Mouse (Mus musculus) midbrain, embryonic 14.5 days (tissue): ENCODE results near the gene Hnf4a. TPM values are rescaled to one million over a fixed set of nuclear protein-coding genes. Genes with fewer than 3 reads are reported as not detected.

Experiments used
- ATAC-seq: fragments of 200-750 bp; cut with Nextera tagmentation; 2 replicates; pipeline ENCODE4 v1.8.0; 2017; ENCODE audit warnings: moderate number of reproducible peaks, moderate library complexity; ENCODE audit not compliant: low FRiP score, low TSS enrichment
- DNase-seq: peaks from one replicate; pipeline ENCODE4 v3.0.0-alpha.2; 2015
- H3K27ac ChIP-seq: fragments of 300-500 bp; sonication (generic); replicated peaks from 2 replicates; pipeline ENCODE4 v1.5.1; 2014; ENCODE audit warnings: mild to moderate bottlenecking, low read depth, low read length, moderate library complexity
- H3K27me3 ChIP-seq: fragments of 300-500 bp; sonication (generic); 2 replicates; pipeline ENCODE4 v1.6.1; 2014; ENCODE audit warnings: low read length, control low read depth, mixed read lengths; ENCODE audit not compliant: control insufficient read depth, insufficient read depth
- H3K36me3 ChIP-seq: fragments of 300-500 bp; sonication (generic); 2 replicates; pipeline ENCODE4 v1.6.1; 2014; ENCODE audit warnings: low read length, control low read depth; ENCODE audit not compliant: control insufficient read depth, insufficient read depth
- H3K4me1 ChIP-seq: fragments of 300-500 bp; sonication (generic); 2 replicates; pipeline ENCODE4 v1.6.1; 2014; ENCODE audit warnings: mild to moderate bottlenecking, antibody characterized with exemption, low read length, control low read depth; ENCODE audit not compliant: control insufficient read depth, insufficient read depth
- H3K4me2 ChIP-seq: fragments of 300-500 bp; sonication (generic); 2 replicates; pipeline ENCODE4 v1.6.1; 2014; ENCODE audit warnings: mild to moderate bottlenecking, low read length, moderate library complexity
- H3K4me3 ChIP-seq: fragments of 300-500 bp; sonication (generic); replicated peaks from 2 replicates; pipeline ENCODE4 v1.5.1; 2014; ENCODE audit warnings: low read depth, low read length
- H3K9ac ChIP-seq: fragments of 300-500 bp; sonication (generic); replicated peaks from 2 replicates; pipeline ENCODE4 v1.6.1; 2014; ENCODE audit warnings: mild to moderate bottlenecking, low read length, moderate library complexity
- H3K9me3 ChIP-seq: fragments of 300-500 bp; sonication (generic); 2 replicates; pipeline ENCODE4 v1.6.1; 2016; ENCODE audit warnings: low read length, control low read depth, mixed read lengths; ENCODE audit not compliant: control insufficient read depth
- WGBS: fragments of 180-500 bp; shearing (Covaris S2); extraction: QIAGEN DNeasy Blood & Tissue Kit; methylation state at CpG from one replicate; pipeline ENCODE4 v1.1.7; 2014; 5-methylcytosine and 5-hydroxymethylcytosine counted together
- polyA plus RNA-seq: library from polyadenylated mRNA; unstranded; fragments of >200 nt; fragmentation: Nextera tagmentation; extraction: Ambion mirVana; gene quantifications from 2 replicates; pipeline ENCODE4 v1.2.1, GENCODE M21; 2014

Gene Hnf4a
- polyA plus RNA-seq, 1 experiment from 2014 or later: not detected

DNA sequence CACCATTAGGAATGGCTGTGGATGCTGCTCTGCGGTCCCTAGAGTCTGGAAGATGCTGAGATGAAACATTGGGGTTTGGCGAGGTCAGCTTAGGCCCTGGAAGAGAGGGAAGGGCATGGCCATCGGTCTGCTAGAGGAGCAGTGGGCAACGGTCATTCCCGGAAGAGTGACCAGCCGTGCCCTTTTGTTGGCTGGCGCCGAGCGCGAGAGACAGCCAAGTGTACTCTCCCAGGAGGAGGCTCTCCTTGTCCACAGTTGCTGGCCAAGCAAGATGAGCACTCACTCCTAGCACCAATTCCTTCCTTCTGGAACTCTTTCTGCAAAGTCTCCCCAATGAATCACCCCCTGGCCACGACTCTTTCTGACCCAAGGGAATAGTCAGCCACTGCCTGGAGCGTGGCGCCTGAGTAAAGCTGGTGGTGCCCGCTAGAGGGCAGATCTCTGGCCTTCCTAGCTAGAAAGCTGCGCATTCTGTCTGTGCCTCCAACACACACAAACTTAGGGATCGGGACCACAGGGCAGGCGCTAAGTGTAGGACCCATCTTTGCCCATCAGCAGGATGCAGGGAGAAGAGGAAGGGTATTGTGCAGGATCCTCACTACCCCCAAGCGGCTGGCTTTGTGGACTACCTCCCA lies 26.3 kb upstream of the Hnf4a start:
- Histone ChIP-seq H3K27ac (no peak overlapping the region), H3K9me3 (no peaks in the 10 kb centered on the region), H3K4me3 (no peak overlapping the region), H3K36me3 (no peaks in the 10 kb centered on the region), H3K27me3 (0 out of 2 replicates have a peak, but pooled peaks cover 11% of the 10 kb centered on the region), H3K4me2 (no peak overlapping the region), H3K4me1 (peaks cover 3% of the 10 kb centered on the region; the same call in 1 of the 2 replicates), H3K9ac (no peak overlapping the region)
- no peak for ATAC-seq
- DNase-seq: peak; percentile 24
- WGBS: 50% methylated on average over 18 of the region's 18 CpGs

DNA sequence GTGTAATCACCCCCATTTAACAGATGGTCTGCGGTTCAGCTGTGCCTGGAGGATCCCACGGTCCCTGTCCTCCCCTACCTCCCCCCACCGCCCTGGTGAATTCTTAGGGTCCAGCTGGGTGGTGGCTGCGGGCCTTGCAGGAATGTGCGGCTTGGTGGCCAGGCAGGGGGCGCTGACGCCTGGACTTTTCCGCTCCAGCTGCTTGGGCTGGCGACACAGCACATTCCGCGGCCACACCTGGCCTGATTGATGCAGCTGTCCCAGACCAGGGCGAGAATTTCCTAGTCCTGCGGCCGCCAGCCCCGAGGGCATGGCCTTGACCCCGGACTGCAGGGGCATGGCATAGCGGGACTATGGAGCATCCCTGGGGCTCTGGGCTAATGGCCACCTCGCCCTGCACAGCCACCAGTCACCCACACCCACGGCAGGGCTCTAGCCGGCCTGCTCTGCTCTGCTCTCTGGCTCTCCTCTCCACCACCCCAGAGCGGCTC lies 25.0 kb upstream of the Hnf4a start:
- ATAC-seq: no peak
- peak; percentile 52 for DNase-seq
- H3K4me3 ChIP-seq: peak overlapping the region; percentile 17
- peaks cover 3% of the 10 kb centered on the region; the same call in 1 of the 2 replicates for H3K4me1 ChIP-seq
- H3K27ac ChIP-seq: no peak overlapping the region
- H3K36me3 ChIP-seq: no peaks in the 10 kb centered on the region
- H3K27me3 ChIP-seq: 0 out of 2 replicates have a peak, but pooled peaks cover 11% of the 10 kb centered on the region
- H3K9ac ChIP-seq: peak overlapping the region; percentile 44
- H3K4me2 ChIP-seq: peak overlapping the region; percentile 55
- H3K9me3 ChIP-seq: no peaks in the 10 kb centered on the region
- WGBS: 1% methylated on average over 21 of the region's 21 CpGs

DNA sequence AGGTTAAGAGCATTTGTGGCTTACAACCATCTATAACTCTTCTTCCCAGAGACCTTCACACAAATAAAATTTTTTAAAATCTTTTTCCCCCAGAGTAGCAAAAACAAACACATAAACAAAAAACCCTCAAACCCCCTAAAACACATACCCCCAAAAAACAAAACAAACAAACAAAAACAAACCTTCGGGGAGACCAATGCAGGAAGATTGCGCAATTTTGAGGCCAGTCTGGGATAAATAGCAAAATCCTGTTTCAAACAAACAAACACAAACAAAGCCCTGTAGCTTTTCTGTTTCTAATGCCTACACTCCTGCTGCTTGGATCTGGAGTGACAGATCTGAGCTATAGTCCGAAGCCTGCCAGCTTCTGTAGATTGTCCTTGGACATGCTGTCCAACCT lies 19.2 kb upstream of the Hnf4a start:
- no peak overlapping the region for H3K4me3 ChIP-seq
- WGBS: 85% methylated on average over 3 of the region's 3 CpGs
- H3K36me3 ChIP-seq: no peaks in the 10 kb centered on the region
- no peak overlapping the region for H3K9ac ChIP-seq
- no peak overlapping the region for H3K4me2 ChIP-seq
- 0 out of 2 replicates have a peak, but pooled peaks cover under 1% of the 10 kb centered on the region for H3K27me3 ChIP-seq
- no peak overlapping the region for H3K27ac ChIP-seq
- no peak for ATAC-seq
- no peaks in the 10 kb centered on the region for H3K9me3 ChIP-seq
- DNase-seq: no peak
- no peaks in the 10 kb centered on the region for H3K4me1 ChIP-seq

DNA sequence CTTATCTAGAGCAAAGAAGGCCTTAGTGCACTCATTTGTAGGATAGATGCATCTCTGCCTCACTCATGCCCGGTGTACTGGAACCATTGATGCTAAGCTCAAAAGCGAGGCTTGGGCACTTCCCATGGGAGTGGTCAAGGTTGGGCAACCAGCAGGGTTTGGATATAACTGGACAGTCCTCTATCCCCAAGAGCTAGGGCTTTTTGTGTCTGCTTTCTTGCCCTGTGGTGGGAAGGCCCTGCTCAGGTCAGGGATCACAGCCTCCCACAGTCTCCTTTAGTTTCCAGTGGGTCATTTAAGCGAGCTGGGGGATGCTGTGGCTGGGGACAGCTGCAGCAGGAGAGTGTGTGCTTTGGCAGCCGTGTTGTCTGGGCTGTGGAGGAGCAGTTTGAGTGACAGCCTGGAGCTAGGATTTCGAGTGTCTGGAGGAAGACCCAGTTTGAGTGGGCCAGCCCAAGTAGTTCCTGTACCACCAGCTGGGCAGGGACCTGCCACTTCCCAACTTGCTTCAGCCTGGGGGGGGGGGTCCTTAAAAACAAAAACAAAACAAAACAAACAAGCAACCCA lies 16.8 kb upstream of the Hnf4a start:
- no peak overlapping the region for H3K9ac ChIP-seq
- no peaks in the 10 kb centered on the region for H3K9me3 ChIP-seq
- DNase-seq (no peak), ATAC-seq (no peak)
- WGBS: 43% methylated on average over 5 of the region's 5 CpGs
- no peaks in the 10 kb centered on the region for H3K36me3 ChIP-seq
- no peaks in the 10 kb centered on the region for H3K27me3 ChIP-seq
- no peak overlapping the region for H3K27ac ChIP-seq
- H3K4me2 ChIP-seq: no peak overlapping the region
- no peak overlapping the region for H3K4me3 ChIP-seq
- no peaks in the 10 kb centered on the region for H3K4me1 ChIP-seq

DNA sequence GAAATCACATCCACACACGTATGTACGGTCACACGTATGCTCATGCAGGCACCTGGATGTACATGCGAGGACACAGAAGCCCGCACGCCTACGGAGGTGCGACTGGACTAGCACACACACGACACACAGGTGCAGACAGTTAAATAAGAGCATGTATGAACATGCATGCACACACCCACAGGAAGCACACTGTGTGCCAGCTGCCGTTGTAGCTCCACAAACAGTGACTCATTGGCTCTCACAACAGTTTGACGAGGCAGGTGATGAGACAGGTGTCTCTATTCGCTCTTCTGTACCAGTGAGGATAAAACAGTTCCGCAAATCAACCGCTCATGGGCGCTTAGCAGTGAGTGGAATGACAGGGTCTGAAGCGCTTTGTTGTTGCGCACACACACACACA lies 16.0 kb upstream of the Hnf4a start:
- Histone ChIP-seq H3K4me2 (no peak overlapping the region), H3K9ac (no peak overlapping the region), H3K4me3 (no peak overlapping the region), H3K27me3 (no peaks in the 10 kb centered on the region), H3K27ac (no peak overlapping the region), H3K4me1 (no peaks in the 10 kb centered on the region), H3K36me3 (no peaks in the 10 kb centered on the region), H3K9me3 (no peaks in the 10 kb centered on the region)
- DNase-seq (no peak), ATAC-seq (no peak)
- 92% methylated on average over 17 of the region's 17 CpGs for WGBS

DNA sequence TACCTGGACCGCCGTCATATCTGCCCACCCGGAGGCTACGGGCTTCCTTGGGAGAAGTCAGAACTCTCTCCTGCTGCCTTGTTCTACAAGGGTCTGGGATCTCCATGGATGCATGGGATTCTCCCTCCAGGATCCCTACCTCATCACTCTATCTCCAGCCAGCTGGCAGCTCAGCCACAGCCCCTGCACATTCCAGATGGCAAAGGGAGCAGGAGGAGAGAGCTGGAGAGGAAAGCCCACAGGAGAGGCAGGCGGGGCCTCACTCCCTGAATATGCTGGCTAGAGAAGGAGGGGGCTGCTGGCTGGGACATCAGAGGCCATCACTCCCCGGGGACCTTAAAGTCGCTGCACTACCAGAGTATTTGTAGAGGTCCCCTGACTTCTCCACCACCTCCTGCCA lies 15.3 kb upstream of the Hnf4a start:
- 64% methylated on average over 7 of the region's 7 CpGs for WGBS
- Histone ChIP-seq H3K4me3 (no peak overlapping the region), H3K9ac (no peak overlapping the region), H3K9me3 (no peaks in the 10 kb centered on the region), H3K4me1 (no peaks in the 10 kb centered on the region), H3K36me3 (no peaks in the 10 kb centered on the region), H3K27me3 (no peaks in the 10 kb centered on the region), H3K4me2 (no peak overlapping the region), H3K27ac (no peak overlapping the region)
- ATAC-seq (no peak), DNase-seq (peak; percentile 7)

DNA sequence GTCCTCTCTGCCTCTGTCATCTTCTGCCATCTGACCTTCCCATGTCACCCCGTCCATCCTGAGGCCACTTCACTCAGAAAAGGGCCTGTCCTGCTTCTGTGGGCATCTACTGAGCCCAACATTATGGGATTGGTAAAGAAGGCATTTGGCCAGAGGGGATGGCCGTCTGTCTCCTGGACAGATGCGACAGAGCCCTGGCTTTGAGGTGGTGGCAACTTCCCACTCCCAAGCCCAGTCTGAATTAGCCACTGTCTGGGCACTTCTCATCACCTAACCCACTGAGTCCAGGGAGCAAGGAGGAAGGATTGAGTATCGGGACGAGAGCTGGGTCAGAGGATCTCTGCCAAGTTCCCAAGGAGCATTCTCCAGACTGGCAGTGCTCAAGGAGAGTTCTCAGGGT lies 14.6 kb upstream of the Hnf4a start, which contains the start of gene R3hdml:
Gene R3hdml, plus strand, starts transcription at position 301 of the 400 bp plus-strand sequence.
- Histone ChIP-seq H3K27ac (no peak within 1 kb of the TSS), H3K36me3 (no peaks in the 10 kb centered on the region), H3K4me3 (no peak within 1 kb of the TSS), H3K27me3 (no peaks in the 10 kb centered on the region), H3K4me1 (no peaks in the 10 kb centered on the region), H3K9ac (no peak within 1 kb of the TSS), H3K9me3 (no peaks in the 10 kb centered on the region), H3K4me2 (no peak within 1 kb of the TSS)
- WGBS: 81% methylated on average over 5 of the region's 5 CpGs
- no peak for DNase-seq
- ATAC-seq: no peak

DNA sequence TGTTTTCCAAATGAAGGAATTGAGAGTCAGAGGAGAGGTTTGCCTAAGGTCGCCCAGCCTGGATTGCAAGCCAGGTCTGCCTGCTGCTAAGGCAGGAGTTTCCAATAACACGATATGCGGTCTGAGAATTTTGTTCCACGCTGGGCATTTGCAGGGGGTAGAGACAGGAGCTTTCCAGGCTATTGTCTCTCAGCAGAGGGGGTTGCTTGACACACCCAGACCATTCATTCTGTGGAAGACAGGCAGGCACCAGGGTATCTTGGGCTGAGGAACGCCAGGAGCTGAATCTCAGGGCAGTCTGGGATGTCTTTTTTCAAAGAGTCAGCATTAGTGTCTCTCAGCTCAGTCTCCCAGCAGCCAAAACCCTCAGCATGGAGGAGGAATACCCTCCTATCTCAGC lies 13.6 kb upstream of the Hnf4a start:
- Histone ChIP-seq H3K9me3 (no peaks in the 10 kb centered on the region), H3K36me3 (no peaks in the 10 kb centered on the region), H3K27ac (no peak overlapping the region), H3K27me3 (no peaks in the 10 kb centered on the region), H3K9ac (no peak overlapping the region), H3K4me2 (no peak overlapping the region), H3K4me1 (no peaks in the 10 kb centered on the region), H3K4me3 (no peak overlapping the region)
- DNase-seq: no peak
- 8% methylated on average over 5 of the region's 5 CpGs for WGBS
- ATAC-seq: no peak

DNA sequence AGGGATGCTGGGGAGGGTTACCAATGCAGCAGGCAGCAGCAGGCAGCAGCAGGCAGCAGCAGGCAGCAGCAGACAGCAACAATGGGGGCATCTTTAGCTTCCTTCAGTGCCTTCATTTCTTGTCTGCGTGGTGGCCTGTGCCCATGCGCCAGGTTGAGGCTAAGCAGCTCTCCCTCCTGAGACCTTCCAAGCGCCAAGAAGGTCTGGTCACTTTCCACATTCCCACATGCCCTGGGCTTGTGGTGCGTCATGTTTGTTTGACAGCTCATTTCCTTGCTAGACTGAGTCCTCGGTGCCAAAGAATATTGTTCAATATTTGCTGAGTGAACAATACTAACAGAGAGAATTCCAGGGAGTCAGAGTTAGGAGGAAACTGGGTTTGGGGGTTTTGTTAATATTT lies 12.6 kb upstream of the Hnf4a start:
- no peak for ATAC-seq

More for the DNA sequence above, 12.6 kb upstream of the Hnf4a start:
- Histone ChIP-seq H3K36me3 (no peaks in the 10 kb centered on the region), H3K4me3 (no peak overlapping the region), H3K4me2 (no peak overlapping the region), H3K4me1 (no peaks in the 10 kb centered on the region), H3K9ac (no peak overlapping the region), H3K27ac (no peak overlapping the region), H3K9me3 (no peaks in the 10 kb centered on the region), H3K27me3 (no peaks in the 10 kb centered on the region)
- no peak for DNase-seq
- WGBS: 56% methylated on average over 5 of the region's 5 CpGs
